Mouse (Mus musculus) splenic B cell, adult 2 months (primary cell): ENCODE measurements around the gene Pin1.

Experiments
- DNase-seq: peaks from one replicate; pipeline ENCODE4 v3.0.0-alpha.2; 2011; ENCODE audit warnings: low read depth, low spot score
- H3K27me3 ChIP-seq: 2 replicates; pipeline ENCODE4 v1.6.1; 2012; ENCODE audit warnings: mild to moderate bottlenecking, low read length, moderate library complexity, mixed read lengths; ENCODE audit not compliant: control insufficient read depth, poor library complexity, insufficient read depth, severe bottlenecking
- H3K36me3 ChIP-seq: 2 replicates; pipeline ENCODE4 v1.6.1; 2012; ENCODE audit warnings: mild to moderate bottlenecking, low read length, moderate library complexity, mixed read lengths; ENCODE audit not compliant: control insufficient read depth, poor library complexity, insufficient read depth, severe bottlenecking

Pin1 gene

GRCm38 (mm10) chr9:20642896-20643466 is 8.9 kb upstream of the Pin1 start:
- peak; percentile 91 for DNase-seq
- no peaks in the 10 kb centered on the region for H3K27me3 ChIP-seq
- H3K36me3 ChIP-seq = peaks cover 2% of the 10 kb centered on the region

- Histone ChIP-seq H3K27me3 (no peaks in the 10 kb centered on the region), H3K36me3 (peaks cover 2% of the 10 kb centered on the region)
- peak; percentile 27 for DNase-seq
Measured at GRCm38 (mm10) chr9:20643781-20644180, 8.1 kb upstream of the Pin1 start.

GRCm38 (mm10) chr9:20644360-20645081 is 7.4 kb upstream of the Pin1 start, which contains the start of gene Fbxl12:
TSS of gene Fbxl12 (minus strand) at chr9:20644767.
- DNase-seq = peak; percentile 87
- Histone ChIP-seq H3K27me3 (no peaks in the 10 kb centered on the region), H3K36me3 (no peaks in the 10 kb centered on the region; the same call in 1 of the 2 replicates)

- peak; percentile 71 for DNase-seq
- no peaks in the 10 kb centered on the region; the same call in 1 of the 2 replicates for H3K36me3 ChIP-seq
- no peaks in the 10 kb centered on the region for H3K27me3 ChIP-seq
Measured at GRCm38 (mm10) chr9:20645121-20645520, 6.8 kb upstream of the Pin1 start.

GRCm38 (mm10) chr9:20652260-20652658 is 364 bp downstream of the Pin1 start:
- Histone ChIP-seq H3K27me3 (no peaks in the 10 kb centered on the region), H3K36me3 (no peaks in the 10 kb centered on the region; the same call in 1 of the 2 replicates)
- no peak for DNase-seq

GRCm38 (mm10) chr9:20653859-20654258 is 2.0 kb downstream of the Pin1 start:
- H3K27me3 ChIP-seq = no peaks in the 10 kb centered on the region
- no peaks in the 10 kb centered on the region; the same call in 1 of the 2 replicates for H3K36me3 ChIP-seq
- no peak for DNase-seq

GRCm38 (mm10) chr9:20657546-20657945 is 5.7 kb downstream of the Pin1 start:
- Histone ChIP-seq H3K36me3 (no peaks in the 10 kb centered on the region; the same call in none of the 2 replicates), H3K27me3 (no peaks in the 10 kb centered on the region)
- DNase-seq = no peak

- Histone ChIP-seq H3K27me3 (no peaks in the 10 kb centered on the region), H3K36me3 (peaks cover 2% of the 10 kb centered on the region)
- peak; percentile 64 for DNase-seq
Measured at GRCm38 (mm10) chr9:20662325-20662724, 10.4 kb downstream of the Pin1 start.

- peaks cover 2% of the 10 kb centered on the region for H3K36me3 ChIP-seq
- DNase-seq = no peak
- no peaks in the 10 kb centered on the region for H3K27me3 ChIP-seq
Measured at GRCm38 (mm10) chr9:20662874-20663273, 11.0 kb downstream of the Pin1 start.

GRCm38 (mm10) chr9:20663956-20664355 is 12.1 kb downstream of the Pin1 start:
- DNase-seq = no peak

GRCm38 (mm10) chr9:20664366-20664765 is 12.5 kb downstream of the Pin1 start:
- DNase-seq = no peak
- H3K36me3 ChIP-seq = peaks cover 2% of the 10 kb centered on the region
- no peaks in the 10 kb centered on the region for H3K27me3 ChIP-seq

More at GRCm38 (mm10) chr9:20663956-20664355, 12.1 kb downstream of the Pin1 start:
- Histone ChIP-seq H3K36me3 (peaks cover 2% of the 10 kb centered on the region), H3K27me3 (no peaks in the 10 kb centered on the region)

- DNase-seq = no peak
Measured at GRCm38 (mm10) chr9:20664982-20665637, 13.2 kb downstream of the Pin1 start.

GRCm38 (mm10) chr9:20665925-20666324 is 14.0 kb downstream of the Pin1 start:
- H3K27me3 ChIP-seq = no peaks in the 10 kb centered on the region
- no peak for DNase-seq
- peaks cover 2% of the 10 kb centered on the region for H3K36me3 ChIP-seq

More at GRCm38 (mm10) chr9:20664982-20665637, 13.2 kb downstream of the Pin1 start:
- peaks cover 2% of the 10 kb centered on the region for H3K36me3 ChIP-seq
- no peaks in the 10 kb centered on the region for H3K27me3 ChIP-seq

- no peak for DNase-seq
- H3K27me3 ChIP-seq = no peaks in the 10 kb centered on the region
- peaks cover 2% of the 10 kb centered on the region for H3K36me3 ChIP-seq
Measured at GRCm38 (mm10) chr9:20666510-20667034, 14.7 kb downstream of the Pin1 start.

GRCm38 (mm10) chr9:20668065-20668464 is 16.2 kb downstream of the Pin1 start:
- peaks cover 2% of the 10 kb centered on the region for H3K36me3 ChIP-seq
- H3K27me3 ChIP-seq = no peaks in the 10 kb centered on the region
- no peak for DNase-seq
